Mouse (Mus musculus): ENCODE data around the gene Nav1. TPM values are rescaled to one million over a fixed set of nuclear protein-coding genes. Genes with fewer than 3 reads are reported as not detected.

Nav1 gene
- polyA plus RNA-seq, 1 experiment from 2014 or later: 44.1 TPM

DNA sequence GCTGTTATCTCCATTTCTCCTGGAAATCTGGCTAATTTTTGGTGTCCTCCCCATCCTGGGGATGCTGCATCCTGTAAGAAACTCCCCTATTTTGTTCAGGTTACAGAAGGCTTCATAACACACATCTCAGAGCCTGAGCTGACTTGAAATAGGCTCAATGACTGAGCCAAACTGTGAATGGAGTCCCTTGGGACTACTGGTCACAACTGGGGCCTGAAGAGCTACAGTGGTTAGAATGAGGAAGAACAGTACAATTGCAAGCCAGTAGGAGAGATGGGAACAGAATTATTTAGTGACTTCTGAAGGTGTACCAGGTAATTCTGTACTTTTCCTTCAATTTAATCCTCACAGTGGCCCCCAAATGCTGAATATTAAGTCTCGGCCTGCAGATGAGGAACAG lies 31.7 kb downstream of the Nav1 start:
- WGBS: 97% methylated on average over 1 of the region's 1 CpGs
- Histone ChIP-seq H3K4me1 (peaks cover 75% of the 10 kb centered on the region), H3K36me3 (peaks cover 5% of the 10 kb centered on the region; the same call in 1 of the 2 replicates), H3K4me3 (replicated peaks) (no peak overlapping the region), H3K9me3 (replicated peaks) (no peaks in the 10 kb centered on the region), H3K4me2 (no peak overlapping the region), H3K9ac (replicated peaks) (no peak overlapping the region), H3K27me3 (replicated peaks) (no peaks in the 10 kb centered on the region), H3K27ac (replicated peaks) (no peak overlapping the region)
- ATAC-seq (ENCODE audit: low FRiP score): no peak

GRCm38 (mm10) chr1:135574451-135575208 lies 32.5 kb downstream of the Nav1 start:
- no peak for ATAC-seq (ENCODE audit: low FRiP score)
- H3K4me1 ChIP-seq: peaks cover 68% of the 10 kb centered on the region
- WGBS: 77% methylated on average over 4 of the region's 4 CpGs
- H3K9ac ChIP-seq (replicated peaks): no peak overlapping the region
- H3K4me2 ChIP-seq: no peak overlapping the region
- H3K36me3 ChIP-seq: peaks cover 5% of the 10 kb centered on the region; the same call in 1 of the 2 replicates
- no peak overlapping the region for H3K27ac ChIP-seq (replicated peaks)
- H3K4me3 ChIP-seq (replicated peaks): no peak overlapping the region
- H3K27me3 ChIP-seq (replicated peaks): no peaks in the 10 kb centered on the region
- no peaks in the 10 kb centered on the region for H3K9me3 ChIP-seq (replicated peaks)

- H3K4me1 ChIP-seq: peaks cover 54% of the 10 kb centered on the region
Observed at GRCm38 (mm10) chr1:135572139-135572892, 34.8 kb downstream of the Nav1 start.

DNA sequence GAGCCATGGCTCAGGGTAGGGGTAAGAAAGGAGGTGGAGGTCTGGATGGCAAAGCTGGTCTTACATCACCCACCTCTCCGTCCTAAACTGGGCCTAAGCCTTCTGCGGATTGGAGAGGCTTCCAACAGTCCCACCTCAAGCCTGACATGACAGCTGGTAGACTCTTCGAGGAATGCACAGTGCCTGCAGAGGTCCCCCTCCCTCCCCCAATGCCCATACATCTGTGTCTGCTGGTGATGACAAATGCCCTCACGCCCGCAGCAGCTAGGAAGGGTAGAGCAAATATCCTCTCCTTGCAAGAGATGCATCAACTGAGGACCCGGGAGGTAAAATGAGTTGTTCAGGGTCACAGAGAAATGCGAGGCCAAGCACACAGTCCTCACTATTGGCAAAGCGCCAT lies 39.0 kb downstream of the Nav1 start:
- no peak overlapping the region for H3K27ac ChIP-seq (replicated peaks)
- peaks cover 47% of the 10 kb centered on the region for H3K4me1 ChIP-seq
- H3K4me3 ChIP-seq (replicated peaks): no peak overlapping the region
- no peak overlapping the region for H3K9ac ChIP-seq (replicated peaks)
- WGBS: 75% methylated on average over 8 of the region's 8 CpGs
- no peaks in the 10 kb centered on the region for H3K9me3 ChIP-seq (replicated peaks)
- H3K4me2 ChIP-seq: no peak overlapping the region
- ATAC-seq (ENCODE audit: low FRiP score): no peak
- H3K36me3 ChIP-seq: no peaks in the 10 kb centered on the region
- no peaks in the 10 kb centered on the region for H3K27me3 ChIP-seq (replicated peaks)

More at GRCm38 (mm10) chr1:135572139-135572892, 34.8 kb downstream of the Nav1 start:
- H3K9ac ChIP-seq (replicated peaks): no peak overlapping the region
- H3K9me3 ChIP-seq (replicated peaks): no peaks in the 10 kb centered on the region
- H3K36me3 ChIP-seq: peaks cover 5% of the 10 kb centered on the region; the same call in 1 of the 2 replicates
- no peaks in the 10 kb centered on the region for H3K27me3 ChIP-seq (replicated peaks)
- no peak overlapping the region for H3K4me3 ChIP-seq (replicated peaks)
- H3K4me2 ChIP-seq: no peak overlapping the region
- H3K27ac ChIP-seq (replicated peaks): no peak overlapping the region
- ATAC-seq (ENCODE audit: low FRiP score): no peak
- WGBS: 64% methylated on average over 4 of the region's 4 CpGs

- H3K9ac ChIP-seq (replicated peaks): no peak overlapping the region
- no peak for ATAC-seq (ENCODE audit: low FRiP score)
- H3K27me3 ChIP-seq (replicated peaks): no peaks in the 10 kb centered on the region
- H3K27ac ChIP-seq (replicated peaks): no peak overlapping the region
- 68% methylated on average over 7 of the region's 7 CpGs for WGBS
- no peaks in the 10 kb centered on the region for H3K36me3 ChIP-seq
- peaks cover 55% of the 10 kb centered on the region for H3K4me1 ChIP-seq
- H3K4me3 ChIP-seq (replicated peaks): no peak overlapping the region
- no peaks in the 10 kb centered on the region for H3K9me3 ChIP-seq (replicated peaks)
- no peak overlapping the region for H3K4me2 ChIP-seq
Observed at GRCm38 (mm10) chr1:135566611-135567010, 40.5 kb downstream of the Nav1 start.

- Histone ChIP-seq H3K27ac (replicated peaks) (peak overlapping the region; percentile 80), H3K27me3 (replicated peaks) (no peaks in the 10 kb centered on the region), H3K36me3 (no peaks in the 10 kb centered on the region), H3K9ac (replicated peaks) (no peak overlapping the region), H3K4me1 (peaks cover 63% of the 10 kb centered on the region), H3K9me3 (replicated peaks) (no peaks in the 10 kb centered on the region), H3K4me2 (no peak overlapping the region), H3K4me3 (replicated peaks) (no peak overlapping the region)
- no peak for ATAC-seq (ENCODE audit: low FRiP score)
- 63% methylated on average over 5 of the region's 5 CpGs for WGBS
Observed at GRCm38 (mm10) chr1:135565775-135566174, 41.3 kb downstream of the Nav1 start.

GRCm38 (mm10) chr1:135564660-135565519 lies 42.2 kb downstream of the Nav1 start:
- no peaks in the 10 kb centered on the region for H3K9me3 ChIP-seq (replicated peaks)
- H3K4me2 ChIP-seq: peak overlapping the region; percentile 11; the same call in 1 of the 2 replicates
- H3K9ac ChIP-seq (replicated peaks): no peak overlapping the region; the same call in 1 of the 2 replicates
- 27% methylated on average over 10 of the region's 10 CpGs for WGBS
- H3K27ac ChIP-seq (replicated peaks): peak overlapping the region; percentile 80
- peaks cover 72% of the 10 kb centered on the region for H3K4me1 ChIP-seq
- H3K27me3 ChIP-seq (replicated peaks): no peaks in the 10 kb centered on the region
- H3K36me3 ChIP-seq: no peaks in the 10 kb centered on the region
- H3K4me3 ChIP-seq (replicated peaks): no peak overlapping the region
- ATAC-seq (ENCODE audit: low FRiP score): peak; percentile 51

GRCm38 (mm10) chr1:135563781-135564414 lies 43.2 kb downstream of the Nav1 start:
- no peak overlapping the region for H3K4me2 ChIP-seq
- H3K9ac ChIP-seq (replicated peaks): no peak overlapping the region
- no peaks in the 10 kb centered on the region for H3K9me3 ChIP-seq (replicated peaks)
- H3K4me1 ChIP-seq: peaks cover 72% of the 10 kb centered on the region
- peak; percentile 36; the same call in 1 of the 2 replicates for ATAC-seq (ENCODE audit: low FRiP score)
- 31% methylated on average over 9 of the region's 9 CpGs for WGBS
- peak overlapping the region; percentile 80 for H3K27ac ChIP-seq (replicated peaks)
- H3K36me3 ChIP-seq: no peaks in the 10 kb centered on the region
- H3K4me3 ChIP-seq (replicated peaks): no peak overlapping the region
- H3K27me3 ChIP-seq (replicated peaks): no peaks in the 10 kb centered on the region

GRCm38 (mm10) chr1:135562982-135563650 lies 44.0 kb downstream of the Nav1 start:
- Histone ChIP-seq H3K27me3 (replicated peaks) (no peaks in the 10 kb centered on the region), H3K36me3 (no peaks in the 10 kb centered on the region), H3K9me3 (replicated peaks) (no peaks in the 10 kb centered on the region), H3K27ac (replicated peaks) (peak overlapping the region; percentile 80), H3K4me2 (no peak overlapping the region), H3K9ac (replicated peaks) (no peak overlapping the region), H3K4me1 (peaks cover 71% of the 10 kb centered on the region), H3K4me3 (replicated peaks) (no peak overlapping the region)
- 75% methylated on average over 8 of the region's 8 CpGs for WGBS
- no peak for ATAC-seq (ENCODE audit: low FRiP score)

DNA sequence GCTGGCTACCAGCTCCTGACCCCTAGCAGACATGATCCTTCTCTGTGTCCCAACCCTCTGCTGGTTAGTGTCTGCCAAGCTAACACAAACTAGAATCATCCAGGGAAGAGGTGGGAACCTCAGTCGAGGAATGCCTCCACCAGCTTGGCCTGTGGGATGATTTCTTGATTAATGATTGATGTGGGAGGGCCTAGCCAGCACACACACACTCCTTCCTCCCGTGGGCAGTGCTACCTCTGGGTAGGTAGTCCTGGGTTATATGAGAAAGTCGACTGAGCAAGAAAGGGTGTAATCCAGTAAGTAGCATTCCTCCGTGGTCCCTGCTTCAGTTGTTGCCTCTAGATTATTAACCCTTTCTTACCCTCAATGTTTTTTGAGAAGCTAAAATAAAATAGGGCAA lies 45.0 kb downstream of the Nav1 start:
- no peak for ATAC-seq (ENCODE audit: low FRiP score)
- no peak overlapping the region for H3K27ac ChIP-seq (replicated peaks)
- peaks cover 75% of the 10 kb centered on the region for H3K4me1 ChIP-seq

More for the DNA sequence above, 45.0 kb downstream of the Nav1 start:
- Histone ChIP-seq H3K36me3 (no peaks in the 10 kb centered on the region), H3K27me3 (replicated peaks) (no peaks in the 10 kb centered on the region), H3K4me2 (no peak overlapping the region), H3K9ac (replicated peaks) (no peak overlapping the region), H3K9me3 (replicated peaks) (no peaks in the 10 kb centered on the region), H3K4me3 (replicated peaks) (no peak overlapping the region)
- 16% methylated on average over 4 of the region's 4 CpGs for WGBS
